Mouse (Mus musculus) hindbrain, embryonic 12.5 days (tissue): ENCODE data around the gene Hist1h2af. TPM values are rescaled to one million over a fixed set of nuclear protein-coding genes. Genes with fewer than 3 reads are reported as not detected.

Experiments
- ATAC-seq: fragments of 200-750 bp; cut with Nextera tagmentation; 2 replicates; pipeline ENCODE4 v1.8.0; 2017; ENCODE audit warnings: moderate TSS enrichment; ENCODE audit not compliant: low FRiP score
- H3K27ac ChIP-seq: fragments of 300-500 bp; sonication (generic); 2 replicates; pipeline ENCODE4 v1.5.1; 2016; ENCODE audit warnings: mild to moderate bottlenecking
- H3K27me3 ChIP-seq: fragments of 300-500 bp; sonication (generic); 2 replicates; pipeline ENCODE4 v1.6.1; 2016; ENCODE audit warnings: mild to moderate bottlenecking
- H3K36me3 ChIP-seq: fragments of 300-500 bp; sonication (generic); 2 replicates; pipeline ENCODE4 v1.6.1; 2016; ENCODE audit warnings: mild to moderate bottlenecking
- H3K4me1 ChIP-seq: fragments of 300-500 bp; sonication (generic); 2 replicates; pipeline ENCODE4 v1.6.1; 2016
- H3K4me2 ChIP-seq: fragments of 300-500 bp; sonication (generic); replicated peaks from 2 replicates; pipeline ENCODE4 v1.6.1; 2016; ENCODE audit warnings: mild to moderate bottlenecking
- H3K4me3 ChIP-seq: fragments of 300-500 bp; sonication (generic); 2 replicates; pipeline ENCODE4 v1.5.1; 2016; ENCODE audit warnings: mild to moderate bottlenecking
- H3K9ac ChIP-seq: fragments of 300-500 bp; sonication (generic); 2 replicates; pipeline ENCODE4 v1.6.1; 2016; ENCODE audit warnings: mild to moderate bottlenecking, moderate library complexity
- H3K9me3 ChIP-seq: fragments of 300-500 bp; sonication (generic); replicated peaks from 2 replicates; pipeline ENCODE4 v1.6.1; 2016; ENCODE audit warnings: mild to moderate bottlenecking
- WGBS: fragments of 180-500 bp; shearing (Covaris S2); methylation state at CpG from one replicate; pipeline ENCODE4 v1.1.7; 2016; 5-methylcytosine and 5-hydroxymethylcytosine counted together
- polyA plus RNA-seq: library from polyadenylated mRNA; unstranded; fragments of >200 nt; fragmentation: Nextera tagmentation; extraction: Ambion mirVana; gene quantifications from 2 replicates; pipeline ENCODE4 v1.2.1, GENCODE M21; 2016

Hist1h2af gene
- polyA plus RNA-seq, 1 experiment from 2014 or later, result 5.2 TPM

GRCm38 (mm10) chr13:23501511-23501910 is 32.2 kb upstream of the Hist1h2af start:
- H3K27ac ChIP-seq, result no peak overlapping the region
- no peak overlapping the region for H3K9ac ChIP-seq
- 22% methylated on average over 5 of the region's 5 CpGs for WGBS
- no peaks in the 10 kb centered on the region for H3K36me3 ChIP-seq
- no peaks in the 10 kb centered on the region for H3K9me3 ChIP-seq
- H3K4me3 ChIP-seq, result no peak overlapping the region
- peaks cover 12% of the 10 kb centered on the region; the same call in 1 of the 2 replicates for H3K4me1 ChIP-seq
- H3K4me2 ChIP-seq, result peak overlapping the region; percentile 3; the same call in 1 of the 2 replicates
- peaks cover 11% of the 10 kb centered on the region for H3K27me3 ChIP-seq
- ATAC-seq, result no peak

GRCm38 (mm10) chr13:23502031-23502567 is 31.6 kb upstream of the Hist1h2af start:
- 29% methylated on average over 9 of the region's 9 CpGs for WGBS
- ATAC-seq, result no peak
- no peak overlapping the region for H3K27ac ChIP-seq
- peaks cover 12% of the 10 kb centered on the region; the same call in 1 of the 2 replicates for H3K4me1 ChIP-seq
- no peak overlapping the region for H3K9ac ChIP-seq
- no peaks in the 10 kb centered on the region for H3K36me3 ChIP-seq
- peaks cover 11% of the 10 kb centered on the region for H3K27me3 ChIP-seq
- H3K9me3 ChIP-seq, result no peaks in the 10 kb centered on the region
- H3K4me3 ChIP-seq, result no peak overlapping the region; the same call in 1 of the 2 replicates
- H3K4me2 ChIP-seq, result no peak overlapping the region

- Histone ChIP-seq H3K36me3 (no peaks in the 10 kb centered on the region), H3K27me3 (peaks cover 11% of the 10 kb centered on the region), H3K9ac (no peak overlapping the region), H3K9me3 (no peaks in the 10 kb centered on the region), H3K4me1 (peaks cover 12% of the 10 kb centered on the region; the same call in 1 of the 2 replicates), H3K4me2 (no peak overlapping the region), H3K27ac (no peak overlapping the region), H3K4me3 (no peak overlapping the region)
- no peak for ATAC-seq
- WGBS, result 38% methylated on average over 4 of the region's 4 CpGs
Measured at GRCm38 (mm10) chr13:23502916-23503315, 30.8 kb upstream of the Hist1h2af start.

GRCm38 (mm10) chr13:23503797-23504196 is 29.9 kb upstream of the Hist1h2af start:
- Histone ChIP-seq H3K4me3 (no peak overlapping the region), H3K27ac (no peak overlapping the region), H3K9me3 (no peaks in the 10 kb centered on the region), H3K9ac (no peak overlapping the region), H3K27me3 (peaks cover 8% of the 10 kb centered on the region; the same call in 1 of the 2 replicates), H3K4me2 (peak overlapping the region; percentile 2; the same call in 1 of the 2 replicates), H3K4me1 (peaks cover 7% of the 10 kb centered on the region; the same call in 1 of the 2 replicates), H3K36me3 (no peaks in the 10 kb centered on the region)
- ATAC-seq, result no peak
- 1% methylated on average over 9 of the region's 9 CpGs for whole genome bisulfite sequencing

GRCm38 (mm10) chr13:23505662-23506345 is 27.9 kb upstream of the Hist1h2af start:
- ATAC-seq, result no peak
- peak overlapping the region; percentile 51 for H3K4me2 ChIP-seq
- H3K4me1 ChIP-seq, result peaks cover 6% of the 10 kb centered on the region; the same call in 1 of the 2 replicates
- H3K9ac ChIP-seq, result no peak overlapping the region
- peaks cover 3% of the 10 kb centered on the region; the same call in 1 of the 2 replicates for H3K27me3 ChIP-seq
- H3K9me3 ChIP-seq, result no peaks in the 10 kb centered on the region
- WGBS, result 4% methylated on average over 14 of the region's 14 CpGs
- peak overlapping the region; percentile 17; the same call in 1 of the 2 replicates for H3K27ac ChIP-seq
- peak overlapping the region; percentile 20 for H3K4me3 ChIP-seq
- no peaks in the 10 kb centered on the region for H3K36me3 ChIP-seq

GRCm38 (mm10) chr13:23506351-23506750 is 27.4 kb upstream of the Hist1h2af start:
- Histone ChIP-seq H3K4me3 (no peak overlapping the region), H3K36me3 (no peaks in the 10 kb centered on the region), H3K27me3 (peaks cover 3% of the 10 kb centered on the region; the same call in 1 of the 2 replicates), H3K27ac (no peak overlapping the region), H3K9me3 (no peaks in the 10 kb centered on the region), H3K4me1 (peaks cover 6% of the 10 kb centered on the region; the same call in 1 of the 2 replicates), H3K9ac (no peak overlapping the region), H3K4me2 (peak overlapping the region; percentile 51)
- ATAC-seq, result no peak
- 2% methylated on average over 13 of the region's 13 CpGs for WGBS

GRCm38 (mm10) chr13:23506819-23507515 is 26.7 kb upstream of the Hist1h2af start:
- Histone ChIP-seq H3K27me3 (no peaks in the 10 kb centered on the region), H3K9ac (no peak overlapping the region), H3K9me3 (no peaks in the 10 kb centered on the region), H3K27ac (no peak overlapping the region), H3K36me3 (no peaks in the 10 kb centered on the region), H3K4me3 (no peak overlapping the region), H3K4me1 (peaks cover 6% of the 10 kb centered on the region; the same call in 1 of the 2 replicates), H3K4me2 (peak overlapping the region; percentile 51; the same call in 1 of the 2 replicates)
- no peak for ATAC-seq
- WGBS, result 15% methylated on average over 14 of the region's 14 CpGs

GRCm38 (mm10) chr13:23510127-23510526 is 23.6 kb upstream of the Hist1h2af start:
- no peaks in the 10 kb centered on the region for H3K27me3 ChIP-seq
- 30% methylated on average over 1 of the region's 1 CpGs for WGBS
- no peaks in the 10 kb centered on the region for H3K9me3 ChIP-seq
- ATAC-seq, result no peak
- no peak overlapping the region for H3K27ac ChIP-seq
- H3K4me2 ChIP-seq, result no peak overlapping the region
- no peak overlapping the region for H3K4me3 ChIP-seq
- no peak overlapping the region for H3K9ac ChIP-seq
- H3K4me1 ChIP-seq, result peaks cover 6% of the 10 kb centered on the region; the same call in 1 of the 2 replicates
- no peaks in the 10 kb centered on the region for H3K36me3 ChIP-seq

- no peak overlapping the region for H3K27ac ChIP-seq
- no peak for ATAC-seq
Measured at GRCm38 (mm10) chr13:23513517-23513916, 20.2 kb upstream of the Hist1h2af start.

GRCm38 (mm10) chr13:23515281-23515680 is 18.4 kb upstream of the Hist1h2af start:
- peaks cover 3% of the 10 kb centered on the region; the same call in 1 of the 2 replicates for H3K4me1 ChIP-seq

More at GRCm38 (mm10) chr13:23513517-23513916, 20.2 kb upstream of the Hist1h2af start:
- H3K36me3 ChIP-seq, result no peaks in the 10 kb centered on the region
- WGBS, result 84% methylated on average over 1 of the region's 1 CpGs
- H3K9me3 ChIP-seq, result no peaks in the 10 kb centered on the region
- no peak overlapping the region for H3K9ac ChIP-seq
- no peaks in the 10 kb centered on the region for H3K27me3 ChIP-seq
- H3K4me2 ChIP-seq, result no peak overlapping the region
- H3K4me3 ChIP-seq, result no peak overlapping the region
- H3K4me1 ChIP-seq, result 0 out of 2 replicates have a peak, but pooled peaks cover 3% of the 10 kb centered on the region

GRCm38 (mm10) chr13:23515826-23516620 is 17.7 kb upstream of the Hist1h2af start:
- no peaks in the 10 kb centered on the region for H3K9me3 ChIP-seq
- no peak overlapping the region for H3K27ac ChIP-seq
- H3K4me3 ChIP-seq, result peak overlapping the region; percentile 31
- peak overlapping the region; percentile 39; the same call in 1 of the 2 replicates for H3K9ac ChIP-seq
- peak overlapping the region; percentile 68 for H3K4me2 ChIP-seq
- H3K4me1 ChIP-seq, result peaks cover 3% of the 10 kb centered on the region; the same call in 1 of the 2 replicates
- ATAC-seq, result no peak
- no peaks in the 10 kb centered on the region for H3K36me3 ChIP-seq
- WGBS, result 52% methylated on average over 15 of the region's 15 CpGs
- no peaks in the 10 kb centered on the region for H3K27me3 ChIP-seq

More at GRCm38 (mm10) chr13:23515281-23515680, 18.4 kb upstream of the Hist1h2af start:
- no peak overlapping the region for H3K9ac ChIP-seq
- H3K27ac ChIP-seq, result no peak overlapping the region
- no peak overlapping the region for H3K4me2 ChIP-seq
- H3K36me3 ChIP-seq, result no peaks in the 10 kb centered on the region
- ATAC-seq, result no peak
- H3K27me3 ChIP-seq, result no peaks in the 10 kb centered on the region
- 75% methylated on average over 5 of the region's 5 CpGs for WGBS
- no peaks in the 10 kb centered on the region for H3K9me3 ChIP-seq
- no peak overlapping the region for H3K4me3 ChIP-seq
